Mouse (Mus musculus): ENCODE results near the gene Lrrc43. TPM values are rescaled to one million over a fixed set of nuclear protein-coding genes. Genes with fewer than 3 reads are reported as not detected.

The Lrrc43 gene
- polyA plus RNA-seq (2011; ENCODE audit: insufficient read depth, insufficient read length, low read depth, missing spikeins) = 0.32 TPM in 1 of 2 replicates, not detected in the other

DNA sequence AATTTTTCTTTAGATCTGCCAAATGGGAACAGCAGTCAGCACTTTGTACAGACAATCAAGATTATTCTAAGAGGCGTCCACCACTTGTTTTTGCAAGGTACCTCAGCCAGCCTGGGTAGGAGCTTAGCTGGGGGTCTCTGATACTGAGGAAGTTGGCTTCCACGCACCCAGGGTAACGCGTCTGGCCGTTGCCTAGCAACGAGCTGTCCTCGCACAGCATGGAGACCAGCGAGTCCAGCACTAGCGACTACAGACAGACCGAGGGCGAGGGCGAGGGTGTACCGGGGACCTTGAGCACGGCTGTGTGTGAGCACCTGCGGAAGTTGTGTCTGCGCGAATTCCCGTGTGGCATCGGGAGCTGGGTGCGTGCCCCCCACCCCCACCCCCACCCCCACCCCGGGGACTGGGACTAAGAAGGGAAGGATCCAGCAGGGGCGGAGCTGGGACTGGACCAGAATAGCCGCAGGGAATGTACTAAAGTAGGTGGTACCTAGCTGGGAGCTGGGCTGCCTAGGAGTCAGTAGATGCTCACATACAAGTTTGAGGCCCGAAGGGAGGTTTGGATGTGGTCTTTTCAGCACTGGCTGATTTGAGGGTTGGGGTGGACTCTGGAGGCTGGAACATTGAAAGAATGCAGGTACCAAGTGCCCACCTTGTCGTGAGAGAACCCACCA is at the start of gene Lrrc43, which contains the start of gene Il31:
TSS of gene Lrrc43 (plus strand) at position 194 of the 674 bp plus-strand sequence.
TSS of gene Il31 (minus strand) at position 378 of the 674 bp plus-strand sequence.
- TF ChIP-seq CTCF (IDR thresholded peaks at IDR 0.05; ENCODE audit: low read depth, low read length) (no peak), EP300 (IDR thresholded peaks at IDR 0.05; ENCODE audit: insufficient read depth, low read depth, low read length) (no peak), POLR2A (IDR thresholded peaks at IDR 0.05; ENCODE audit: insufficient read depth, low read length) (no peak)
- Histone ChIP-seq H3K9me3 (replicated peaks; ENCODE audit: control insufficient read depth, insufficient read depth, low read length, poor library complexity, severe bottlenecking) (no peaks in the 10 kb centered on the region), H3K4me3 (ENCODE audit: low read depth, low read length) (no peak within 1 kb of the TSS), H3K27me3 (ENCODE audit: control insufficient read depth, insufficient read depth, low read length, poor library complexity, severe bottlenecking) (no peaks in the 10 kb centered on the region), H3K4me1 (ENCODE audit: control insufficient read depth, insufficient read depth, low read length) (no peaks in the 10 kb centered on the region), H3K27ac (ENCODE audit: insufficient read depth, low read length) (no peak within 1 kb of the TSS), H3K36me3 (ENCODE audit: control insufficient read depth, insufficient read depth, low read length, poor library complexity, severe bottlenecking) (no peaks in the 10 kb centered on the region), H3K9ac (ENCODE audit: low read depth, poor library complexity, severe bottlenecking) (no peak within 1 kb of the TSS)

DNA sequence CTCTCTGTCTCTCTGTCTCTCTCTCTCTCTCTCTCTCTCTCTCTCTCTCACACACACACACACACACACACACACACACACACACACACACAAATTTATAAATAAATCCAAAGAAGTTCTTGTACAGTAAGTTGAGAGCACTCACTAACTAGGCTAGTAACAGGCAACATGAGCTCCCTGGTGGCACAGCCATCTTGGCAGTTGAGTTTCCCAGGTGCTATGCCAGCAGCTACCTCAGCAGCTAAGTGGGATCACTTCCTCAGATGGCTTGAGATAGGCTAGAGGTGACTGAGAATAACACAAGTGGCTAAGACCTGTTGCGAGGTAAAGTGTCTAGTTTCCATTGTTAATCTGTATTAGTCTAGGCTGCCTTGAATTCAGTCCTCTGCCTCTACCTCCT is 49.8 kb upstream of the Lrrc43 start:
- Histone ChIP-seq H3K4me3 (ENCODE audit: low read depth, low read length) (no peak overlapping the region), H3K27ac (ENCODE audit: insufficient read depth, low read length) (no peak overlapping the region), H3K27me3 (ENCODE audit: control insufficient read depth, insufficient read depth, low read length, poor library complexity, severe bottlenecking) (no peaks in the 10 kb centered on the region), H3K4me1 (ENCODE audit: control insufficient read depth, insufficient read depth, low read length) (no peaks in the 10 kb centered on the region), H3K36me3 (ENCODE audit: control insufficient read depth, insufficient read depth, low read length, poor library complexity, severe bottlenecking) (no peaks in the 10 kb centered on the region), H3K9me3 (replicated peaks; ENCODE audit: control insufficient read depth, insufficient read depth, low read length, poor library complexity, severe bottlenecking) (no peaks in the 10 kb centered on the region), H3K9ac (ENCODE audit: low read depth, poor library complexity, severe bottlenecking) (no peak overlapping the region)
- no peak for TF ChIP-seq EP300 (IDR thresholded peaks at IDR 0.05; ENCODE audit: insufficient read depth, low read depth, low read length)
- TF ChIP-seq POLR2A (IDR thresholded peaks at IDR 0.05; ENCODE audit: insufficient read depth, low read length) = no peak
- TF ChIP-seq CTCF (IDR thresholded peaks at IDR 0.05; ENCODE audit: low read depth, low read length) = no peak

DNA sequence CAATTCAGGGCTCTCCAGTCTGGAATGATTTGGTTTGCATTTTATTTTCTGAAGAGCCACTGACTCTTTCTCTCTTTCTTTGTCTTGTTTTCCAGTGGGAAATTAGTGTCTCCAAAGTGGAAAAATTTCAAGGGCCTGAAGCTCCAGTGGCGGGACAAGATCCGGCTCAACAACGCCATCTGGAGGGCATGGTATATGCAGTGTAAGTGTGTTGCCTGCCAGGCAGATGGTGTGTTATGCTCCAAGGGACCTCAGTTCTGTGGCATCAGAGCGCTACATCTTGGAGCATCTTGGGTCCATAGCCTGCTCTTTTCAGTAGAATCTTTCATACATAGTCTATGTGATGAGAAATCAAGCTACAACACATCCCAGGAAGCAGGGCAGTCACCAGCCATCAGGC is 49.2 kb upstream of the Lrrc43 start:
- Histone ChIP-seq H3K9me3 (replicated peaks; ENCODE audit: control insufficient read depth, insufficient read depth, low read length, poor library complexity, severe bottlenecking) (no peaks in the 10 kb centered on the region), H3K27ac (ENCODE audit: insufficient read depth, low read length) (no peak overlapping the region), H3K4me1 (ENCODE audit: control insufficient read depth, insufficient read depth, low read length) (no peaks in the 10 kb centered on the region), H3K4me3 (ENCODE audit: low read depth, low read length) (no peak overlapping the region), H3K27me3 (ENCODE audit: control insufficient read depth, insufficient read depth, low read length, poor library complexity, severe bottlenecking) (no peaks in the 10 kb centered on the region), H3K36me3 (ENCODE audit: control insufficient read depth, insufficient read depth, low read length, poor library complexity, severe bottlenecking) (no peaks in the 10 kb centered on the region), H3K9ac (ENCODE audit: low read depth, poor library complexity, severe bottlenecking) (no peak overlapping the region)
- TF ChIP-seq CTCF (IDR thresholded peaks at IDR 0.05; ENCODE audit: low read depth, low read length) (peak; percentile 68), POLR2A (IDR thresholded peaks at IDR 0.05; ENCODE audit: insufficient read depth, low read length) (no peak)

DNA sequence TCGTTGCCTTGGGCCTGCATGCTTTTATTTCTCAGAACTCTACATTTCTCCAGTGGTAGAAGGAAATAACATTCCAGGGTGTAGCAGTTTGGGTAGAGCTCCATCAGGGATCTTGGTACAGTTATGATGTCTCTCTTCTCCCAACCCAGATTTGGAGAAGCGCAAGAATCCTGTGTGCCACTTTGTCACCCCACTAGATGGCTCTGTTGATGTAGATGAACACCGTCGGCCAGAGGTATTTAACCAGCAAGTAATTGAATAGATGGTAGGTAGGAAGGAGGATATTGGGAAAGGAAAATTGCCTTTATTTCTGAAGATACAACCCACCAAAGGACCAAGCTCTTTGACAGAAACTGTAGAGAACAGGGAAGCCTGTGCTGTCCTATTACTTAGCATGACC is 48.4 kb upstream of the Lrrc43 start:
- H3K9ac ChIP-seq (ENCODE audit: low read depth, poor library complexity, severe bottlenecking) = no peak overlapping the region

GRCm38 (mm10) chr5:123442283-123442682 is 46.8 kb upstream of the Lrrc43 start:
- no peaks in the 10 kb centered on the region for H3K27me3 ChIP-seq (ENCODE audit: control insufficient read depth, insufficient read depth, low read length, poor library complexity, severe bottlenecking)
- no peaks in the 10 kb centered on the region for H3K4me1 ChIP-seq (ENCODE audit: control insufficient read depth, insufficient read depth, low read length)
- H3K9ac ChIP-seq (ENCODE audit: low read depth, poor library complexity, severe bottlenecking) = no peak overlapping the region
- no peaks in the 10 kb centered on the region for H3K36me3 ChIP-seq (ENCODE audit: control insufficient read depth, insufficient read depth, low read length, poor library complexity, severe bottlenecking)
- no peak overlapping the region for H3K27ac ChIP-seq (ENCODE audit: insufficient read depth, low read length)
- TF ChIP-seq POLR2A (IDR thresholded peaks at IDR 0.05; ENCODE audit: insufficient read depth, low read length) (no peak), CTCF (IDR thresholded peaks at IDR 0.05; ENCODE audit: low read depth, low read length) (no peak), EP300 (IDR thresholded peaks at IDR 0.05; ENCODE audit: insufficient read depth, low read depth, low read length) (no peak)
- H3K9me3 ChIP-seq (replicated peaks; ENCODE audit: control insufficient read depth, insufficient read depth, low read length, poor library complexity, severe bottlenecking) = no peaks in the 10 kb centered on the region
- H3K4me3 ChIP-seq (ENCODE audit: low read depth, low read length) = no peak overlapping the region

More for the DNA sequence above, 48.4 kb upstream of the Lrrc43 start:
- no peak for TF ChIP-seq POLR2A (IDR thresholded peaks at IDR 0.05; ENCODE audit: insufficient read depth, low read length)
- no peak for TF ChIP-seq EP300 (IDR thresholded peaks at IDR 0.05; ENCODE audit: insufficient read depth, low read depth, low read length)
- TF ChIP-seq CTCF (IDR thresholded peaks at IDR 0.05; ENCODE audit: low read depth, low read length) = no peak
- H3K27me3 ChIP-seq (ENCODE audit: control insufficient read depth, insufficient read depth, low read length, poor library complexity, severe bottlenecking) = no peaks in the 10 kb centered on the region
- no peaks in the 10 kb centered on the region for H3K4me1 ChIP-seq (ENCODE audit: control insufficient read depth, insufficient read depth, low read length)
- H3K9me3 ChIP-seq (replicated peaks; ENCODE audit: control insufficient read depth, insufficient read depth, low read length, poor library complexity, severe bottlenecking) = no peaks in the 10 kb centered on the region
- no peak overlapping the region for H3K27ac ChIP-seq (ENCODE audit: insufficient read depth, low read length)
- H3K36me3 ChIP-seq (ENCODE audit: control insufficient read depth, insufficient read depth, low read length, poor library complexity, severe bottlenecking) = no peaks in the 10 kb centered on the region
- no peak overlapping the region for H3K4me3 ChIP-seq (ENCODE audit: low read depth, low read length)

DNA sequence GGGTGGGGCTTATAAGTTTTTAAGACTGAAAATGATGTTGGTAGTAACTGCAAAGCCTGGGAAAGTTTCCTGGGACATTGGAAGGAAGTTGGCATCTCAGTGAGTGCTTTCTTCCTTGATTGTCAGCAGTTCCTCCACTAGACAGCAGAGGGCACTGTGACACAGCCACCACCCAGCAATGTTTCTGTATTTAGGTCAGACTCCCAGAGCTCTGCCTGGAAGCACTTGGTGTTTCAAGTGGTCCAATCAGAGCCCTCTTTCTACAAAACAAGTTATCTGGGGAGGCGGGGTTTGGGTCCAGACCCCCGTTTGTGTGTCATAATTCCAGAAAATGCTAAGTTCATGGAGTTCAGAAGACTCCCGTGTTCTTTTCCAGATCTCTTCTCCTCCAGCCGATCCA is 45.0 kb upstream of the Lrrc43 start:
- Histone ChIP-seq H3K27me3 (ENCODE audit: control insufficient read depth, insufficient read depth, low read length, poor library complexity, severe bottlenecking) (no peaks in the 10 kb centered on the region), H3K9ac (ENCODE audit: low read depth, poor library complexity, severe bottlenecking) (no peak overlapping the region), H3K4me3 (ENCODE audit: low read depth, low read length) (no peak overlapping the region), H3K27ac (ENCODE audit: insufficient read depth, low read length) (no peak overlapping the region), H3K4me1 (ENCODE audit: control insufficient read depth, insufficient read depth, low read length) (no peaks in the 10 kb centered on the region), H3K9me3 (replicated peaks; ENCODE audit: control insufficient read depth, insufficient read depth, low read length, poor library complexity, severe bottlenecking) (no peaks in the 10 kb centered on the region), H3K36me3 (ENCODE audit: control insufficient read depth, insufficient read depth, low read length, poor library complexity, severe bottlenecking) (no peaks in the 10 kb centered on the region)
- TF ChIP-seq CTCF (IDR thresholded peaks at IDR 0.05; ENCODE audit: low read depth, low read length) (peak; percentile 84), POLR2A (IDR thresholded peaks at IDR 0.05; ENCODE audit: insufficient read depth, low read length) (no peak)
